Mouse (Mus musculus) testis, adult 2 months (tissue): Measurements from ENCODE around the gene Itga7.

ENCODE experiments used
- CTCF ChIP-seq: fragments of 200-500 bp; IDR thresholded peaks from 2 replicates; pipeline ENCODE4 v1.5.1; 2012; ENCODE audit warnings: low read depth, mild to moderate bottlenecking, inconsistent platforms, low read length, moderate library complexity; ENCODE audit not compliant: control insufficient read depth, insufficient read depth, insufficient replicate concordance
- POLR2A ChIP-seq: fragments of 200-500 bp; IDR thresholded peaks from 2 replicates; pipeline ENCODE4 v1.6.1; 2012; ENCODE audit warnings: low read depth, mild to moderate bottlenecking, inconsistent platforms, low read length, moderate library complexity; ENCODE audit not compliant: control insufficient read depth

- TF ChIP-seq CTCF (no peak), POLR2A (no peak)
Observed at GRCm38 (mm10) chr10:128937756-128938390, 4.3 kb downstream of the Itga7 start.
